Mouse (Mus musculus): ENCODE results near the gene Pcare. TPM values are rescaled to one million over a fixed set of nuclear protein-coding genes. Genes with fewer than 3 reads are reported as not detected.

The Pcare gene
- 0.78 TPM for polyA plus RNA-seq (2014; fragmentation: Illumina TruSeq; extraction: RNeasy Lipid Tissue Mini Kit (QIAGEN cat#74804); ENCODE audit: low read depth, low replicate concordance)

GRCm38 (mm10) chr17:71752831-71753230 lies at the start of gene Pcare:
TSS of gene Pcare (minus strand) at chr17:71752894.

GRCm38 (mm10) chr17:71768173-71768572 lies 15.5 kb upstream of the Pcare start, which contains the start of gene Clip4:
TSS of gene Clip4 (plus strand) at chr17:71768473.

Other genes starting within 250 kb of the Pcare start
- gene Ndc80, start 226.0 kb downstream of the Pcare start, polyA plus RNA-seq (2014; fragmentation: Illumina TruSeq; extraction: RNeasy Lipid Tissue Mini Kit (QIAGEN cat#74804); ENCODE audit: low read depth, low replicate concordance), result 59.8 TPM
- 265 TPM for gene Spdya, start 200.8 kb downstream of the Pcare start, polyA plus RNA-seq (2014; fragmentation: Illumina TruSeq; extraction: RNeasy Lipid Tissue Mini Kit (QIAGEN cat#74804); ENCODE audit: low read depth, low replicate concordance)
- 45.0 TPM for gene Wdr43, start 137.0 kb downstream of the Pcare start, polyA plus RNA-seq (2014; fragmentation: Illumina TruSeq; extraction: RNeasy Lipid Tissue Mini Kit (QIAGEN cat#74804); ENCODE audit: low read depth, low replicate concordance)
- gene Togaram2, start 79.6 kb downstream of the Pcare start, polyA plus RNA-seq (2014; fragmentation: Illumina TruSeq; extraction: RNeasy Lipid Tissue Mini Kit (QIAGEN cat#74804); ENCODE audit: low read depth, low replicate concordance), result 0.22 TPM
- 1,131 TPM for gene Clip4, start 15.6 kb upstream of the Pcare start, polyA plus RNA-seq (2014; fragmentation: Illumina TruSeq; extraction: RNeasy Lipid Tissue Mini Kit (QIAGEN cat#74804); ENCODE audit: low read depth, low replicate concordance)

Data from testis, adult 10 weeks (tissue).